18 mouse cellular contexts compared by ENCODE assay signal in the genomic region with DNA sequence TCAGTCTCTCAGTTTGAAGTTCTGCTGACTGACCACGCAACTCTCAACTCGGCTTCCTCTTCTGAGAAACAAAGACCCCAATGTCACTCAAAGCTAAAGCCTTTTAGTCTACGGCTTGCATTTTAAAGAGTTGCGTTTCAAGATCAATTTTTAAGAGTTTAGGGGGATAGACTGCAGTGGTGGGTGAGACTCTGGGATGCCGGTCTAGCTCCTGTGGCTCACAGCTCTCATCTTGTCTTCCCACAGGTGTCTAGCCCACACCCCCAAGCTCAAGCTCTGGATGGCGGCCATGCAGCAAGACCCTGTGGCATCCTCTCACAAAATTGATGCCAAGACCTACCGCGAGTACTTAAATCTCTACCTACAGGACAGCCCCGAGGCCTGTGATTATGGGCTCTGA. TPM values are rescaled to one million over a fixed set of nuclear protein-coding genes. Genes with fewer than 3 reads are reported as not detected.
"Had no signal": no experiment of that assay in that cellular context is flagged by ENCODE, and none has a peak within 500 bp of the region (broad histone marks: within the 10 kb centered on the region; RNA-seq: fewer than 3 reads in every experiment).

No protein-coding gene starts in this region.

- H3K9me3 ChIP-seq: limb, embryonic 12.5 days; limb, embryonic 15.5 days; midbrain, embryonic 12.5 days had no signal

- ATAC-seq: midbrain, embryonic 16.5 days had no signal

- H3K27me3 ChIP-seq: limb, embryonic 12.5 days; limb, embryonic 15.5 days; midbrain, embryonic 12.5 days had no signal

- DNase-seq: kidney, adult 9 months; kidney, postnatal 14 days; kidney, postnatal 4 days; left cerebral cortex, postnatal 4 days; lung, adult 2 months; lung, postnatal 14 days; lung, postnatal 4 days; right cerebral cortex, adult 18-20 months; right cerebral cortex, postnatal 14 days; right cerebral cortex, postnatal 4 days; thymus, adult 2 months; thymus, postnatal 14 days; thymus, postnatal 4 days had no signal

- H3K9ac ChIP-seq: limb, embryonic 12.5 days; limb, embryonic 15.5 days had no signal

- H3K27ac ChIP-seq: limb, embryonic 12.5 days; limb, embryonic 15.5 days; midbrain, embryonic 12.5 days had no signal

- H3K36me3 ChIP-seq: midbrain, embryonic 12.5 days had no signal

RNA-seq across cellular contexts. Expression of a gene that starts 55.0 kb away (rescaled TPM):
- polyA plus RNA-seq: liver, embryonic 16.5 days had no signal
